Mouse (Mus musculus) cerebellum, adult 18-20 months (tissue): ENCODE measurements around the gene Fndc1.

Source experiments
- DNase-seq, 2 experiments: peaks; one replicate each; pipeline ENCODE4 v3.0.0; 2021

The Fndc1 gene

GRCm38 (mm10) chr17:7826819-7827515 lies at the start of gene Fndc1:
Gene Fndc1 (minus strand): TSS chr17:7827302.
- DNase-seq, result peak; percentile 3 to 41

- no peak for DNase-seq
Measured at GRCm38 (mm10) chr17:7876541-7876940, 49.4 kb upstream of the Fndc1 start.

- no peak for DNase-seq
Measured at GRCm38 (mm10) chr17:7875941-7876461, 48.9 kb upstream of the Fndc1 start.

- no peak for DNase-seq
Measured at GRCm38 (mm10) chr17:7874776-7875531, 47.9 kb upstream of the Fndc1 start.

GRCm38 (mm10) chr17:7873382-7873781 lies 46.3 kb upstream of the Fndc1 start:
- DNase-seq, result no peak

- DNase-seq, result no peak
Measured at GRCm38 (mm10) chr17:7871800-7872199, 44.7 kb upstream of the Fndc1 start.

- no peak for DNase-seq
Measured at GRCm38 (mm10) chr17:7870862-7871605, 43.9 kb upstream of the Fndc1 start.

GRCm38 (mm10) chr17:7869114-7869513 lies 42.0 kb upstream of the Fndc1 start:
- DNase-seq, result no peak

- peak; percentile 23 to 32 for DNase-seq
Measured at GRCm38 (mm10) chr17:7868631-7869030, 41.5 kb upstream of the Fndc1 start.

- peak in 1 of 2 experiments; percentile 13 for DNase-seq
Measured at GRCm38 (mm10) chr17:7864740-7865139, 37.6 kb upstream of the Fndc1 start.

- peak; percentile 48 to 62 for DNase-seq
Measured at GRCm38 (mm10) chr17:7863745-7864144, 36.6 kb upstream of the Fndc1 start.

- no peak for DNase-seq
Measured at GRCm38 (mm10) chr17:7860845-7861360, 33.8 kb upstream of the Fndc1 start.

GRCm38 (mm10) chr17:7857658-7858057 lies 30.6 kb upstream of the Fndc1 start:
- no peak for DNase-seq

GRCm38 (mm10) chr17:7855851-7856250 lies 28.7 kb upstream of the Fndc1 start:
- DNase-seq, result no peak

- DNase-seq, result no peak
Measured at GRCm38 (mm10) chr17:7851979-7852378, 24.9 kb upstream of the Fndc1 start.

GRCm38 (mm10) chr17:7851527-7851926 lies 24.4 kb upstream of the Fndc1 start:
- no peak for DNase-seq

- no peak for DNase-seq
Measured at GRCm38 (mm10) chr17:7850246-7850645, 23.1 kb upstream of the Fndc1 start.

- DNase-seq, result no peak
Measured at GRCm38 (mm10) chr17:7840505-7841290, 13.6 kb upstream of the Fndc1 start.

GRCm38 (mm10) chr17:7827586-7827985 lies 484 bp upstream of the Fndc1 start:
- DNase-seq, result no peak

- DNase-seq, result no peak
Measured at GRCm38 (mm10) chr17:7825416-7825815, 1.7 kb downstream of the Fndc1 start.

GRCm38 (mm10) chr17:7821553-7822186 lies 5.4 kb downstream of the Fndc1 start:
- peak; percentile 3 to 24 for DNase-seq

- no peak for DNase-seq
Measured at GRCm38 (mm10) chr17:7820176-7820575, 6.9 kb downstream of the Fndc1 start.
